Comparison of ENCODE assay signal across 16 mouse cellular contexts in genomic region chr4:102930679-102931078, GRCm38 (mm10). TPM values are rescaled to one million over a fixed set of nuclear protein-coding genes. Genes with fewer than 3 reads are reported as not detected.
A peak's percentile ranks its signal among the peaks of the same experiment; 100 is the strongest.
DNase-seq lines count a peak whose midpoint lies in the region; ATAC-seq and TF ChIP-seq lines count a peak whose summit lies in the region.
"Had no signal": no experiment of that assay in that cellular context is flagged by ENCODE, and none has a peak within 500 bp of the region (broad histone marks: within the 10 kb centered on the region; RNA-seq: fewer than 3 reads in every experiment).

No protein-coding gene starts in this region.

- no peak overlapping the region for H3K4me3 ChIP-seq in liver, postnatal 0 days (ENCODE audit: low read depth, low read length)
- no peak overlapping the region for H3K4me3 ChIP-seq in hindbrain, embryonic 10.5 days
- H3K4me3 ChIP-seq: heart, embryonic 13.5 days; hindbrain, embryonic 15.5 days had no signal

- TF ChIP-seq CTCF in liver, postnatal 0 days (IDR thresholded peaks at IDR 0.05; ENCODE audit: low read depth), result no peak

- DNase-seq in right cerebral cortex, adult 18-20 months, result peak; percentile 42
- no peak for DNase-seq in right cerebral cortex, postnatal 4 days
- no peak for DNase-seq in liver, postnatal 0 days
- DNase-seq in thymus, postnatal 25 days, result peak; percentile 11
- no peak for DNase-seq in hindbrain, embryonic 10.5 days (ENCODE audit: low spot score)
- DNase-seq: cerebellum, adult 8-10 months; embryo, embryonic 11 days; gastrocnemius, postnatal 25 days; kidney, adult 8-10 months; lung, postnatal 4 days; right cerebral cortex, postnatal 14 days had no signal

- H3K27me3 ChIP-seq in liver, postnatal 0 days (ENCODE audit: insufficient read depth, low read length), result no peaks in the 10 kb centered on the region
- H3K27me3 ChIP-seq in hindbrain, embryonic 10.5 days (ENCODE audit: insufficient read depth, poor library complexity, severe bottlenecking), result no peaks in the 10 kb centered on the region
- H3K27me3 ChIP-seq: heart, embryonic 13.5 days; hindbrain, embryonic 15.5 days had no signal

- no peaks in the 10 kb centered on the region for H3K9me3 ChIP-seq in liver, postnatal 0 days (ENCODE audit: low read length)
- no peaks in the 10 kb centered on the region for H3K9me3 ChIP-seq in hindbrain, embryonic 10.5 days
- H3K9me3 ChIP-seq: heart, embryonic 13.5 days; hindbrain, embryonic 15.5 days had no signal

- 0 out of 2 replicates have a peak overlapping the region, but pooled peaks have one; percentile 6 for H3K4me2 ChIP-seq in liver, postnatal 0 days (ENCODE audit: low read depth, low read length)
- H3K4me2 ChIP-seq: heart, embryonic 13.5 days; hindbrain, embryonic 15.5 days had no signal

- no peaks in the 10 kb centered on the region for H3K4me1 ChIP-seq in liver, postnatal 0 days (ENCODE audit: insufficient read depth)
- H3K4me1 ChIP-seq in hindbrain, embryonic 10.5 days (replicated peaks), result no peaks in the 10 kb centered on the region
- H3K4me1 ChIP-seq: heart, embryonic 13.5 days; hindbrain, embryonic 15.5 days had no signal

- 35% methylated on average over 7 of the region's 7 CpGs for WGBS in liver, postnatal 0 days (ENCODE audit: insufficient replicate concordance)
- WGBS in hindbrain, embryonic 10.5 days, result 82% methylated on average over 7 of the region's 7 CpGs

- peak; percentile 96 for ATAC-seq in common myeloid progenitor, adult 5-6 weeks (replicated peaks; ENCODE audit: low read depth, poor library complexity, severe bottlenecking)
- no peak for ATAC-seq in liver, postnatal 0 days
- ATAC-seq in megakaryocyte-erythroid progenitor cell, adult 5-6 weeks (replicated peaks; ENCODE audit: low FRiP score, low TSS enrichment, poor library complexity, severe bottlenecking), result no peak
- ATAC-seq: forebrain, embryonic 14.5 days had no signal

- TF ChIP-seq EP300 in liver, postnatal 0 days (IDR thresholded peaks at IDR 0.05; ENCODE audit: low read depth), result no peak

- H3K36me3 ChIP-seq in liver, postnatal 0 days (replicated peaks; ENCODE audit: insufficient read depth, low read length), result no peaks in the 10 kb centered on the region
- no peaks in the 10 kb centered on the region for H3K36me3 ChIP-seq in hindbrain, embryonic 10.5 days
- H3K36me3 ChIP-seq: heart, embryonic 13.5 days had no signal

- no peak overlapping the region for H3K27ac ChIP-seq in liver, postnatal 0 days (ENCODE audit: low read depth)
- H3K27ac ChIP-seq in hindbrain, embryonic 10.5 days, result no peak overlapping the region
- H3K27ac ChIP-seq: heart, embryonic 13.5 days; hindbrain, embryonic 15.5 days had no signal

- no peak overlapping the region for H3K9ac ChIP-seq in liver, postnatal 0 days (replicated peaks)
- H3K9ac ChIP-seq: heart, embryonic 13.5 days; hindbrain, embryonic 15.5 days had no signal

RNA-seq across cellular contexts. Expression of gene Tctex1d1, which starts 47.7 kb away (rescaled TPM):
- total RNA-seq in common myeloid progenitor, adult 5-6 weeks (2017), result 1.6 and 2.1 TPM in 2 replicates
- polyA plus RNA-seq in liver, postnatal 0 days (2015; fragmentation: Nextera tagmentation; extraction: Ambion mirVana), result not detected in 2 replicates
- 0.55 and 3.2 TPM in 2 replicates for polyA plus RNA-seq in hindbrain, embryonic 10.5 days (2016; fragmentation: Nextera tagmentation; extraction: Ambion mirVana)
- total RNA-seq in megakaryocyte-erythroid progenitor cell, adult 5-6 weeks (2014; fragmentation: Nextera tagmentation), result not detected in 2 replicates
- not detected in 2 replicates for total RNA-seq in megakaryocyte-erythroid progenitor cell, adult 5-6 weeks (2017)
- total RNA-seq: gastrocnemius, postnatal 25 days had no signal

Comparison
In these comparisons a context has a peak if more than half of its experiments do, and no peak if none do; other contexts are left out.
1. DNase-seq: peak in right cerebral cortex, adult 18-20 months (single experiment) and thymus, postnatal 25 days (single experiment); none in right cerebral cortex, postnatal 4 days (single experiment), liver, postnatal 0 days (single experiment) and hindbrain, embryonic 10.5 days (single experiment).